Mouse (Mus musculus): Measurements from ENCODE around the gene Ppp4c. TPM values are rescaled to one million over a fixed set of nuclear protein-coding genes. Genes with fewer than 3 reads are reported as not detected.

Gene Ppp4c
- 190 and 210 TPM in 2 replicates for polyA plus RNA-seq (2012; rRNA removed)

GRCm38 (mm10) chr7:126791851-126792720 lies at the start of gene Ppp4c:
Gene Ppp4c (minus strand): TSS chr7:126792496.

GRCm38 (mm10) chr7:126831539-126831938 lies 39.2 kb upstream of the Ppp4c start, which contains the start of gene 4930451I11Rik:
Gene 4930451I11Rik (minus strand): TSS chr7:126831639.

GRCm38 (mm10) chr7:126797411-126798126 lies 5.3 kb upstream of the Ppp4c start, which contains the start of gene Fam57b:
Gene Fam57b (plus strand): TSS chr7:126797668.

GRCm38 (mm10) chr7:126780971-126781635 lies 11.2 kb downstream of the Ppp4c start, which contains the start of gene Tbx6:
Gene Tbx6 (plus strand): TSS chr7:126781483.

GRCm38 (mm10) chr7:126776598-126777057 lies 15.7 kb downstream of the Ppp4c start, which contains the start of gene Ypel3:
Gene Ypel3 (plus strand): TSS chr7:126776955.

GRCm38 (mm10) chr7:126766201-126766600 lies 26.1 kb downstream of the Ppp4c start, which contains the start of gene Gdpd3:
Gene Gdpd3 (plus strand): TSS chr7:126766334.

GRCm38 (mm10) chr7:126759050-126759671 lies 33.1 kb downstream of the Ppp4c start, which contains the start of gene Mapk3:
Gene Mapk3 (plus strand): TSS chr7:126759601.

Other genes with a start within 250 kb of the Ppp4c start
- gene Eif3c, start 226.1 kb downstream of the Ppp4c start, polyA plus RNA-seq (2012; rRNA removed) = 88.8 and 109 TPM in 2 replicates
- 2.0 and 2.6 TPM in 2 replicates for gene Apobr, start 207.6 kb downstream of the Ppp4c start, polyA plus RNA-seq (2012; rRNA removed)
- gene Cln3, start 206.7 kb downstream of the Ppp4c start, polyA plus RNA-seq (2012; rRNA removed) = 87.2 and 116 TPM in 2 replicates
- 0.15 TPM in 1 of 2 replicates, not detected in the other for gene Il27, start 197.6 kb downstream of the Ppp4c start, polyA plus RNA-seq (2012; rRNA removed)
- 137 and 141 TPM in 2 replicates for gene Nupr1, start 161.6 kb downstream of the Ppp4c start, polyA plus RNA-seq (2012; rRNA removed)
- gene Sgf29, start 143.2 kb downstream of the Ppp4c start, polyA plus RNA-seq (2012; rRNA removed) = 61.1 and 76.7 TPM in 2 replicates
- gene Sult1a1, start 116.1 kb downstream of the Ppp4c start, polyA plus RNA-seq (2012; rRNA removed) = 267 and 274 TPM in 2 replicates
- gene Bola2, start 97.1 kb downstream of the Ppp4c start, polyA plus RNA-seq (2012; rRNA removed) = 64.6 and 66.5 TPM in 2 replicates
- gene Slx1b, start 96.7 kb downstream of the Ppp4c start, polyA plus RNA-seq (2012; rRNA removed) = 36.8 and 37.9 TPM in 2 replicates
- gene Coro1a, start 84.7 kb downstream of the Ppp4c start, polyA plus RNA-seq (2012; rRNA removed) = 84.8 and 89.6 TPM in 2 replicates
- 651 and 659 TPM in 2 replicates for gene Mapk3, start 32.9 kb downstream of the Ppp4c start, polyA plus RNA-seq (2012; rRNA removed)
- 9.4 and 26.3 TPM in 2 replicates for gene Gdpd3, start 26.2 kb downstream of the Ppp4c start, polyA plus RNA-seq (2012; rRNA removed)
- 414 and 445 TPM in 2 replicates for gene Ypel3, start 15.5 kb downstream of the Ppp4c start, polyA plus RNA-seq (2012; rRNA removed)
- gene Tbx6, start 11.0 kb downstream of the Ppp4c start, polyA plus RNA-seq (2012; rRNA removed) = 4.6 and 5.0 TPM in 2 replicates
- gene Fam57b, start 5.2 kb upstream of the Ppp4c start, polyA plus RNA-seq (2012; rRNA removed) = 2.6 and 3.6 TPM in 2 replicates
- not detected in 2 replicates for gene 4930451I11Rik, start 39.1 kb upstream of the Ppp4c start, polyA plus RNA-seq (2012; rRNA removed)
- gene Doc2a, start 54.9 kb upstream of the Ppp4c start, polyA plus RNA-seq (2012; rRNA removed) = not detected in 2 replicates
- 6.8 and 9.7 TPM in 2 replicates for gene Hirip3, start 69.5 kb upstream of the Ppp4c start, polyA plus RNA-seq (2012; rRNA removed)
- gene Ino80e, start 69.9 kb upstream of the Ppp4c start, polyA plus RNA-seq (2012; rRNA removed) = 53.1 and 56.0 TPM in 2 replicates
- gene Taok2, start 92.2 kb upstream of the Ppp4c start, polyA plus RNA-seq (2012; rRNA removed) = 99.3 and 107 TPM in 2 replicates
- gene Tmem219, start 130.4 kb upstream of the Ppp4c start, polyA plus RNA-seq (2012; rRNA removed) = 109 and 125 TPM in 2 replicates
- gene Kctd13, start 136.4 kb upstream of the Ppp4c start, polyA plus RNA-seq (2012; rRNA removed) = 15.5 and 21.3 TPM in 2 replicates
- 0.51 and 0.92 TPM in 2 replicates for gene Asphd1, start 157.1 kb upstream of the Ppp4c start, polyA plus RNA-seq (2012; rRNA removed)
- gene Sez6l2, start 158.1 kb upstream of the Ppp4c start, polyA plus RNA-seq (2012; rRNA removed) = 5.1 and 5.3 TPM in 2 replicates
- 248 and 339 TPM in 2 replicates for gene Cdipt, start 183.4 kb upstream of the Ppp4c start, polyA plus RNA-seq (2012; rRNA removed)
- 0.65 and 0.88 TPM in 2 replicates for gene Cdiptos, start 183.6 kb upstream of the Ppp4c start, polyA plus RNA-seq (2012; rRNA removed)
- gene Mvp, start 222.1 kb upstream of the Ppp4c start, polyA plus RNA-seq (2012; rRNA removed) = 270 and 280 TPM in 2 replicates
- gene Pagr1b, start 224.0 kb upstream of the Ppp4c start, polyA plus RNA-seq (2012; rRNA removed) = 3.0 and 4.5 TPM in 2 replicates
- 0.86 and 12.8 TPM in 2 replicates for gene Pagr1a, start 224.9 kb upstream of the Ppp4c start, polyA plus RNA-seq (2012; rRNA removed)
- gene Gm42742, start 228.6 kb upstream of the Ppp4c start, polyA plus RNA-seq (2012; rRNA removed) = 35.5 and 40.3 TPM in 2 replicates
- gene Prrt2, start 228.7 kb upstream of the Ppp4c start, polyA plus RNA-seq (2012; rRNA removed) = 7.0 and 8.9 TPM in 2 replicates
- 182 and 234 TPM in 2 replicates for gene Maz, start 234.5 kb upstream of the Ppp4c start, polyA plus RNA-seq (2012; rRNA removed)
- gene Kif22, start 250.0 kb upstream of the Ppp4c start, polyA plus RNA-seq (2012; rRNA removed) = 6.3 and 6.9 TPM in 2 replicates

All from colon, adult 2 months (tissue).